Mouse (Mus musculus) T-cell, adult 2 months (primary cell): ENCODE measurements at regions not wholly inside any gene's neighbourhood (a gene's known extent, or its start where the extent isn't known, plus 50 kb on each side); places are given as distances from the start of the nearest gene placed in this dataset.
A peak's percentile ranks its signal among the peaks of the same experiment; 100 is the strongest.

Experiments
- DNase-seq: peaks from one replicate; pipeline ENCODE4 v3.0.0; 2022; ENCODE audit warnings: low spot score

DNA sequence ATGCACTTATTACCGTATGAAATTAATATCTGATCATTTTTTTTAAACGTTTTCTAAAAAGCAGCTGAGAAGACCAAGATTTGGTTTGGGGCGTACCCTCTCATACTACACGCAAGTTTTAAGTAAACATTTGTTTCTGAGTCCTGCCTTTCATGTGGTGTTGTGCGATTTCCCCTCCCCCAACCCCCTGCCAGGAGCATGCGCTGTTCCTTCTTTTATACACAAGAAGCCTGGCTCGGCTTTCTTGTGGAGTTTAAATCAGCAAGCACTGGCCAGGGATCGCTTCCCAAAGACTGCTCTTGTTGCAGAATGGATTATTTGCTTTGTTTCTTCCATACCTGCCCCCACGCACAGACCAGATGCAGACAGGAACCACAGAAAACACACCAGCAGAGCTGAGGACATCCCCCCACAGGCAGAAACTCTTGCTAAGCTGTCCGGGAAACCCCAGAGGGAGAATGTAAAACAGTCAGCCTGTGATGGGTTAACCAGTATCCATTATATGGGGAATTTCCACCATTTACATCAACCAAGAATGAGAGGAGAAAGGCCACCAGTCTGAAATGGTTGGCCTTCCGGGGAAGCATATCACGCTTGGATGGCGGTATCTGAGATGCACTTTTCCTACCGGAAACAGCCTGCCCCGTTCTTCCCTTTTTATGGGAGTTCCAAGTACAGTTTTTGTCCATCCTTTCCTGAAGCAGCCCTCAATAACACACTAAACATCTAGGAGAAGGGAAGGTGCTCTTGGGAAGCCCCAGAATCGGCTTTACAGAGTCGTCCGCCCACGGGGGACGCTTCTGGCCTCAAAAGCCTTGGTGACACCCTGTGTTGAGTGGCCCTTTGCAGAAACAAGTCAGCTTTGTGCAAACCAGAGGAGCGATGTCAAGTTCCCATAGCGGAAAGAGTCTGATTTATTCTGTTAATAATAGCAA is 91.3 kb downstream of the Tomm20 start:
- peak; percentile 73 for DNase-seq

DNA sequence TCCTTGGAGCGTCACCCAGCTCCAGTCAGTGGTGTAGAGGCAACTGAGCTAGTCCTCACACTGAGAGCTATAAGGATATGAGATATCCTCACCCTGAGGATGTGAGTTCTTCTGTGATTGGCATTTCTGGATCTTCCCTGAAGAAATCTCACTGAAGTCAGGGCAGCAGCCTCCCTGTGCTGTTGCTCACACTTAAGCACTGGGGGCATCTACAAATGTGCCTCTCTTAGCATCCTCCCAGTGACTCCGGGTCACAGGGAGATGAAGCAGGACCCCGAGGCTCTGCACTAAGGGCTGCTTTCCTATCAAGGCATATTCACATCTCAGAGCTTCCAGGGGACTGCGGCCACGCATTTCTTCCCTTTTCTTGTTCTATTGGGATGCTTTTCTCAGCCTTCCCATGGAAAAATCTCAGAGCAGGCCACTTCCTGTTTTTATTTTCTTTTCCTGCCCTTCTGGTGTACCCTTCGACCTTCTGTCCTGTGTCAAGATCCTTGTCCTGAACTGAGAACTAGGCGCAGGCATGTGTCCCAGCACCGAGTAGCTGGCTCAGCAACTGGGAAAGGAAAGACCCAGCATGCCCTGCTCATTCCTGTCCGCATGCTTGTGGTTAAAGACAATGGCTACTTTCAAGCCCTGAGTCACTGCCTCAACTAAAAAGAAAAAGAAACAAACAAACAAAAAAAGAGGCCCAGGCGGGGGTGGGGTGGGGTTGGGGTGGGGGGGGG is 92.8 kb downstream of the Tomm20 start:
- DNase-seq, result no peak

GRCm38 (mm10) chr8:126852184-126852583 is 93.5 kb downstream of the Tomm20 start:
- DNase-seq, result peak; percentile 28

- no peak for DNase-seq
Observed at GRCm38 (mm10) chr8:126851780-126852179, 93.9 kb downstream of the Tomm20 start.

GRCm38 (mm10) chr8:126850189-126850535 is 95.5 kb downstream of the Tomm20 start:
- no peak for DNase-seq

GRCm38 (mm10) chr8:126849411-126850188 is 96.0 kb downstream of the Tomm20 start:
- no peak for DNase-seq

DNA sequence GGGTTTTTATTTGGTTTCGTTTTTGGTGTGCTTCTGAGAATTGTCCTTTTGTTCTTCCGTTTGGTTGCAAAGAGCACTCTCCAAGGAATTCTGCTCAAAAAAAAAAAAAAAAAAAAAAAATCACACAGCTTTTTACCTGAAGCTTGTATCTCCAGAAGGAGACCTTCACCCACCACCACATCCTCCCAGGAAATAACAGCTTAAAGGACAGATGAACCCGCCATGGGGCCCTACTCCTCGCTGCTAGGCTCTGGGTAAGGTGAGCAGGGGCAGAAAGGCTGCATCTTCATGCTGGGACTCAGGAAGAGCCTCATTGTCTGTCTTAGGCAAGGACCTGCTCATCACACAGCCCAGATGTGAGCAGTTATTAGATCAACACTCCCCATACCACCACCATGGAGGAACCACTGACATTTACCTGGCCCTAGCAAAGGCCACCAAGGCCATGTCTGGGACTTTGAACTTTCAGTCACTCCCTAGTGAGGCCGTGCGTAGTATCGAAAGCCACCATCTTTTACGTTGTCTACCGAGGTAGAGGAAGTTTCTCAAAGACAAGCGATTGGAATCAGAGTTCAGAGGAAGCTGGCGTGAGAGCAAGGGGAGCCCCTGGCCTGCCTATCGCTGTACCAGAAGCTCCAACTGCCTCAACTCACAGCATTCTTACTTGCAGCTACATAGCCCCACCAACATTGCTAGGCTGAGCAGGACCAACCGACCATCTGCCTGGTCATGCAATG is 97.1 kb downstream of the Tomm20 start:
- DNase-seq, result peak; percentile 64

- DNase-seq, result peak; percentile 95
Observed at GRCm38 (mm10) chr8:126847664-126848353, 97.8 kb downstream of the Tomm20 start.

DNA sequence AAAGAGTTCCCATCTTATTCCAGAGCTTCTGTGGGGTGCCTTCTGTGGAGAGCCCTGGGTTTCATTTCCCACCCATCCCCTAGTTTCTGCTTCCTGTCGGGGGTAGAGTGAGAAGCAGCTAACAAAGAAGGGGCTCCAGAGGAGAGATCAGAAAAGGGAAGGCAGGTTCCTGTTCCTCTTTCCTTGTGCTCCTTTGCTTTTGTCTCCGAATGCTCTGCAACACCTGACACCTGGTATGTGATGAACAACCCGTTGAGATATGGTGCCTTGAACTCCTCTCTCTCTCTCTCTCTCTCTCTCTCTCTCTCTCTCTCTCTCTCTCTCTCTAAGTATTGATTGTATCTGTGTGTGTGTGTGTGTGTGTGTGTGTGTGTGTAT is 99.5 kb downstream of the Tomm20 start:
- DNase-seq, result no peak

DNA sequence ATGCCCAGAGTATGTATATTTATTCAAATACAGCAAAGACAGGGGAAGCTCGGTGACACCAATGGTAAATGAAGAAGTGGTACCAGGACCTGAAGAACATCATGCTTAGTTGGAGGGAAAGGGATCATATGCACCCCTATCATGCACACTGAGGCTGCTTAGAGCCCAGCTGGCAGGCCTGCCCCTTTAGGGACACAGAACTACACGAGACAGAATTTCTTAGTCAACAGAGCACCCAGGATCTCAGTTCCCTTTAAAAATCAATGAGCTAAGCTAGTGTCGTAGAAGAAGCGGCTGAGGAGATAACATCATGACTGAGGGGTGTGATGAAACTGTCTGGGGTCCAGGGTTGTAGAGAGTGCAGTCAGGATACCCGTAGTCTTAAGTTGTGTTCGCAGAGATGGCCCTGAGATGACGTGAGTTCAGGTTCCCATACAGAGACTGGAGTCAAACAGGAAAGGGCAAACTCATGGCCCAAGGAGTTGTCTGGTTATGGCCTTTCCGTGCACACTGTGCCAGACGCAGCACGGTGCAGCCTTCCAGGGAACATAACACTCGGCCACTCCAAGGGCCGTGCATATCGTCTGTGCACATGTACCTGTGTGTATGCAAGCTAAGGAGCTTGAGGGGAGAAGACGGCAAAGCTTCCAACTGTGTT is 100.0 kb downstream of the Tomm20 start:
- no peak for DNase-seq

DNA sequence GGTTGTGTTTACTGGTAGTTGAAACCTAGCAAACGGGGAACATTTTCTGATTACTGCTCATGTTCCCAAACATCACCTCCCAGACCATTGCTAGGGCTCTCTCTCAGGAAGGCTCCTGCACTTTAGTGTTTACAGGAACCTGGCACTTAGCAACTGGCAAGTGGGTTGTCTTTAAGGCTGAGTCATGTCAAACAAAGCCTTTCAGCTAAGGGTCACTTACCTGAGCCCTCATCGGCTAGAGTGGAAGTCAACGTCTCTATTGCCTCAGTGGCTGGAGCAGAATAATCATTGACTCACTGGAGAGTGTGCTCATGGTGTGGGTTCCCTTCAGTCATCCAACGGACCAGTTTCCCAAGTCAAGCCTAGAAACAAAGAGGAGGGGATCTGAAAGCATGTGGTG is 101.0 kb downstream of the Tomm20 start:
- DNase-seq, result no peak

DNA sequence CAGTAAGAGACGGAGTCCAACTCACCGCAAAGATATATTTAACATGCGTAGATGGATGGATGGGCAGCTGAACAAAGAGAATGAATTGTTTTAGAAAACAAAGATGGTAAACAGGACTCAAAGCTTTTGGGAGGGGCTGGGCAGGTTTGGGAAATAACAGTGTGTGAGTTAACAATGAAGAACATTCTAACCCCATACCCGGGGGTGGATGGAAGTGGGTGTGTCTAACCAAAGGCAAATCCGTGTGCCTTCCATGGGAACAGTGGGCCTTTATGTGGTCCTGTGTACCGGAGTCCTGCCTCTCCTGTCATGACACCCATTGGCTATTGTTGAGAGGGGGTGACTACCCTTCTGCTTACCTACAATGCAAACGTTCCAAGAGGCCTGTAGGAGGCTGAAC is 104.5 kb downstream of the Tomm20 start:
- DNase-seq, result no peak

DNA sequence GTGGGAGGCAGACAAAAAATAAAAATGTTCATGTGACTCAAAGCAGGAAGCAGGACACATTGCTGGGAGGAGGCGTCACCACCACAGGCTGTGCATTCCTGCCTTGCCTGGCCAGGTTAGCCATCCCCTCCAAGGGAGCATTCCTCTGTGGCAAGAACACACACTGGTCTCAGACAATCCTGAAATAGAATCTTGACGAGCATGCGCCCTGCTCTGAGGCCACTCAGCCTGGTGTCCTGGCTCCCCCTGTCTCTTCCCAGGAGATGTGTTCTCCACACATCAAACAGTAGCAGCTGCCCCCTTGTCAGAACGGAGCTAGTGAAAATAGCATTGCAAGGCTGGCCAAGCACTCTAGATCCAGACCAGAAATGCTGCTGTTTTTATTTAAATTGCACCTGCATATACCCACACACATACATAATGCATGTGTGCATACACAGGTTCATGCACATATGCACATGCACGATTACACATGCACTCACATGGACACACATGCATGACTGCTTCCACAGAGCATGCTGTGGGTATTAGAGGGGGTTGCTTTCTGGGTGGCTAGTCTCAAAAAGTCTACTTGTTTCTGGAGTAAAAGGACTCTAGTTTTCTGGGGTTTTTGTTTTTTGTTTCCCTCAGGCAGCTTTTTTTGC is 105.8 kb downstream of the Tomm20 start:
- no peak for DNase-seq

DNA sequence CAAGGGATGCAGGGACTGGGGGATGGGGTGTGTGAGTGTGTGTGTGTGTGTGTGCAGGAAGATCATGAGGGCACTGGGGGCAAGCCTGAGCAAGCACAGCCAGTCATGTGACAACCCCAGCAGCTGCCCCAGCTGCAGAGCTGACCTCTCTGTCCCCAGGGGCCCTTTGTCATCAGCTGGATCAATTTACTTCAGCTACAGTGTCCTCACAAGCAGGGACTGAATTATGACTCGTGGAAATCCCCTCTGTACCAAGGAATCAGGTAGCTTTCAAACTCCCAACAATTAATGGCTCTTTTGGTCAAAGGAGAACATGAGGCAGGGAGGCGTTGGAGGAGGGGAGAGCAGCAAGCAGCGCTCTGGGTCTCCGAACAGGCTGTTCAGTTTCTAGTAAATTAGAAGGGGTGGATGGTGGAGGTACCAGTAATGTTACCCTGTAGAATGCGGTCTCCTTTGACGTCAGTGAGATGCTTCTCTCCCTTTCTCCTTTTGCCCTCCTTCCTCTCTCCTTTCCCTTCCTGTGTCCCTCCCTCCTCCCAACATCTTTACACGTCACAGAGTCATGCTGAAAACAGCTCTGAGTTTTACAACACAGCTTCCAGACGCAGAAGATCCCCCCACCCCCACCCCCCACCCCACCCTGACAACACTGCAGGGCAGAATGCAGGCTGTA is 106.5 kb downstream of the Tomm20 start:
- DNase-seq, result peak; percentile 68

DNA sequence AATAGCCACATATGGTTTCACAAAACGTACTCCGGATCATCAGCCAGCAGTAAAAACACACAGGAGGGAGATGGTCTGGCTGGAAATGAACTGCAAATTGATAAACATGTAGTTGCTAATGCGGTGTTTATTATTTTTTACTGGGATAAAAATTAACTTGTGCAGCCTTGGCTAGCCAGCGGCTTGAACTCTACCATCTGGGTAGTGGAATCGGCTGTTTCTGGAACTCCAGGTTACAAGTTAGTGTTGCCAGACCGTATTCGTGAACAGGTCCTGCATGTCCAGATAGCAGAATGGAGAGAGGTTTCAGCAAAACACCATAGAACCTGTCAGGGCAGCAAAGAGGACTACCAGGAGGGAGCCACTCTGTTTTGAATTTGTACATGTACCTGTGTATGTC is 107.4 kb downstream of the Tomm20 start:
- no peak for DNase-seq

DNA sequence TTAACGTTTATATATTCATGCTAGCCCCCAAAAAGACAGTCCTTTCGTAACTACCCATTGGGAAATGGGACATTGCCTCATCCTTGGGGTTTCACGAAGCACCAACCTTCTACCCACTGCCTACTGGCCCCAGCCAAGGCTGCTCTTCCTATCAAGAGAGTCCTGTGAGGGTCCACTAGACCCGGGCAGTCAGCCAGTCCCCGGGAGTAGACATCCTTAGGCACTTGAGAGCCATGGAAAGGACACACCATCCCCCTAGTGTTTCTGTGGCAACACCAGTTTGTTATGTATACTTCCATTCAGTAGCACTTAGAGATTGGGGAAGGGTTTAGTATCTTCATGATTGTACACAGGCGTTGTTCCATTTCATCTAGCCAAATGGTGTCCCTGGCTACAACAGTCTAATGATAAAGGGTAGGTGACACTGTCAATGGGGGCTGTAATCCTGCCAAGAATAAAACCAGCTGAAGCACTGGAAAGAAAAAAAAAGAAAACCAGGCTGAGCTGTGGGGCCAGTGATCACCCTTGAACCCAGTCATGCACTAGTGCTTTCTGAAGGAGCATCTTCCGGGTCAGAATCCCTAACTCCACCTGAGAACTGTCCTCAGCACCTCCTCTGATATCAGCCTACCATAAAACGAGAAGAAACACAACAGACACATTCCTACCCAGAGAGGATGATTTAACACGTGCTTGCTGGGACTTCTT is 108.2 kb downstream of the Tomm20 start:
- no peak for DNase-seq

GRCm38 (mm10) chr8:126835554-126835953 is 110.1 kb downstream of the Tomm20 start:
- no peak for DNase-seq

DNA sequence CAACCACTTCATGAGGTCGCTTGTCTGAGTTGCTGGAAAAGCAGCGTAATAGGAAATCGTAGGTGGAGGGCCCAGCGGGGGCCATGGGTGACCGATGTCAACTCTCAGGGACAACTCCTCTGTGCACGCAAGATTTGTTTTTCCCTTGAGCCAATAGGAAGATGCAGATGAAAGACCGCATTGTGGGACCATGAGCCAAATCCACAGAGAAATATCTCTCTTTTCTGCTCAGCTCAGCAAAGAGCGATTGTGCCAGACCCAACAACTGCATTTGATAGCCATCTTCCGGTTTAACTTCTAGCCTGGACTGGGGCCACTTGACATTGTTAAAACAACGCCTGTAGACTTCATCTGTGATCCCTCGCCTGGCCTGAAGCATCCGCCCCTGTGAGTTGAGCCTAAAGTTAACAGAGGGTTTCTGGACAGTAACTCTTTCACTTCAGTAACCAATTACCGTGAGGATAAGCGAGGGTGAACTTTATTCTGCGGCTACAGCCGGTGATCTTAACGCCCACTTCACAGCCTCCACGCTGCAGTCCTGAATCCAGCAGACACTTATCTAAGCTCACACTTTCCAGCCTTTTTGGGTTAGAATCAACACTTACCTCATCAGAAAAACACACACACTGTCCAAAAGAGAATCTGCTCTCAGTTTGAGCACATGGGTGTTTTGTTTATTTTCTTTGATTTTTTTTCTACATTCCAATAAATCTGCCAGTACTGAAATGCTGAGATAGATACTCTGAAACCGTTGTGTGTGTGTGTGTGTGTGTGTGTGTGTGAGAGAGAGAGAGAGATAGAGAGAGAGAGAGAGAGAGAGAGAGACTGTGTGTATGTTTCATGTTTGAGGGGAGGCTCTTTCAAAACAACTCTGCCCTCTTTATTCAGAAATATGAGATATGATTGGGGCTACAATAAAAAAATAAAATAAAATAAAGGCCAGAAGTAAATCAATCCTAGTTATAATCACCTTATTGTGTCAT is 111.9 kb downstream of the Tomm20 start:
- DNase-seq, result no peak
